Mouse (Mus musculus): Measurements from ENCODE around the gene Vps13a.
"Not testable (repeated sequence)": the region's sequence is repeated elsewhere in the genome, so short reads cannot be mapped to it uniquely, and the experiment has no call there.

Gene Vps13a

DNA sequence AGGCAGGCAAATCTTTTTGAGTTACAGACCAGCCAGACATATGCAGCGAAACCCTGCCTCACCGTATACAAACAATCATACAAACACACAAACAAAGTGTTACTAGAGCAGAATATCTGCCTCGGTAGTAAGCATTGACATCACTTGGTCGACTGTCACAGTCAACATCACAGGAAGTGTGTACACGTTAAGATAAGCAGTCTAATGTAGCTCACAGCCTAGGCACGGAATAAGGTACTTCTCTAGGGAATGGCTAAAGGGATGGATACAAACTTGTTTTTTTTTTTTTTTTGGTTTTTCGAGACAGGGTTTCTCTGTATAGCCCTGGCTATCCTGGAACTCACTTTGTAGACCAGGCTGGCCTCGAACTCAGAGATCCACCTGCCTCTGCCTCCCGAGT is 23.3 kb downstream of the Vps13a start:
- DNase-seq (ENCODE audit: low spot score), result not testable (repeated sequence)

DNA sequence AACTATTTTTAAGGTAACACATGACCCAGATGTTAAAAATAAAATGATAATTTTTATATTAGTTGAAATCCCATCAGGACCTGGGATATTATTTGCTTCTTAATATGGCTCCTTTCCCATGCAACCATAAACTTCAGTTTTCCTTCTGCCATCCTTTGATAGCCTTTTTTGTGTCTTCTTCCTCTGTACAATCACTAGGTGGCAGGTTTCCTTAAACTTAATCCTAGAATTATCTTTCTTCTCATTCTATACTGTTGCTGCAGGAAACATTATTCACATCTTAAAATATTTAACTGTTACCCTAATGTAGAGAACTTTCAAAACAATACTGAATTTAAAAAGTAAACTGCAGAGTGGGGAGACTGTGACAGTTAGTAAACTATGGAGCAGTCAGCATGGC is 24.9 kb downstream of the Vps13a start:
- no peak for DNase-seq (ENCODE audit: low spot score)

DNA sequence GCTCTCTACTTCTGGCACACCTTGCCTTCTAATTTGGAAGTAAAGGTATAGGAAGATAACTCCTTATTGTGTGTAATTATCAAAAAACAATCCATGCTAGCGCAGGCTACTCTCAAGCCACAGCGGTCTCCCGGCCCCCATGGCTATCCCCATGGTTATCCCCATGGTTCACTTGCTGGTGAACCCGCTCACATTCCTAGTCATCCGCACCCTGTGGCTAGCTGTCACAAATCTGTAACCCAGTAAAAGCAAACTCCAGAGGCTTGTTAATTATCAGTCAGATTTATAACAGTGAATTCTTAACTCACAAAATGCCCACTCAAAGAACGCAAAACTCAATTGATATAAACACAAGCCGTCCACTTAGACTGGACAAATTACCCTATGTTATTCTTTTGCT is 25.5 kb downstream of the Vps13a start:
- DNase-seq (ENCODE audit: low spot score), result no peak

- no peak for DNase-seq (ENCODE audit: low spot score)
These were observed 27.6 kb downstream of the Vps13a start for GRCm38 (mm10) chr19:16753151-16753550.

DNA sequence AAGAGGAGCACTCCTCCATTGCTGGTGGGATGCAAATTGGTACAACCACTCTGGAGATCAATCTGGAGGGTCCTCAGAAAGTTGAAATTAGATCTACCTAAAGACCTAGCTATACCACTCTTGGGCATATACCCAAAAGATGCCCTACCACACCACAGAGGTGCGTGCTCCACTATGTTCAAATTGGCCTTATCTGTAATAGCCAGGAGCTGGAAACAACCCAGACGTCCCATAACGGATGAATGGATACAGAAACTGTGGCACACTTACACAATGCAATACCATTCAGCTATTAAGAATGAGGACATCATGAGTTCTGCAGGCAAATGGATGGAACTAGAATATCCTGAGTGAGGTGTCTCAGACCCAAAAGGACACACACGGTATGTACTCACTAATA is 43.9 kb downstream of the Vps13a start:
- no peak for DNase-seq (ENCODE audit: low spot score)

DNA sequence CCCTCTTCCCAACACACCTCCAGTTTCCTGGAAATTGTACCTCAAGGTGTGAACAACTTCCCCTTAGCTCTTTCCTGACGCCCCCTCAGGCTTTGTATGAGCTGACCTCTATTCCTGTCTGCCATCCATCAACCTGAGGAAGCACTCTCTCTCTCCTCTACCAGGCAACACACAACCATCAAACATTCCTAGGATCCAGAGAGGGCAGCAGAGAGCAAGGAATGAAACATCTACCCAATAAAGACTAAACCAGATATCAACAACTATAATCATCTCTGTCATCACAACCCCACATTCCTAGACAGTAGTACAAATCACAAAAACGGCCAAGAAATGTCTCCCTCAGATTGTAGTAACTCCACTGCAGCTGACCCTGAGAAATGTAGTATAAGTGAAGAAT is 52.0 kb downstream of the Vps13a start:
- no peak for DNase-seq (ENCODE audit: low spot score)

DNA sequence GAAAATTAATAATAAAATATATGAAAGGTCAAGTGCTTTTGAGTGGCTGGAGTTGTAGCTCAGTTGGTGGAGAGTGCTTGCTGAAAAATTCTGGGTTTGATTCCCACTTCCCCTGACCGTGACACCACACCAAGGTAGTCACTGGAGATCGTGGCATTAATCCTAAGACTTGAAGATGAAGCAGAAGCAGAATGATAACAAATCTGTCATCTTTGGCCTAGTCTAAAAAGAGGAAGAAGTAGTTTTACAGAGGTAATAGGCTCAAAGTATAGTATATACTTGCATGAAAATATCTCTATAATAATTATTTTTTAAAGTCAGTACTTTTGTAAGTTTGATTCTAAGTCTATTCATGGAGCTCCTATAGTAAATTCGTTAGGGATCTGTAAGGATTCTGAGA is 65.5 kb downstream of the Vps13a start:
- DNase-seq (ENCODE audit: low spot score), result no peak

DNA sequence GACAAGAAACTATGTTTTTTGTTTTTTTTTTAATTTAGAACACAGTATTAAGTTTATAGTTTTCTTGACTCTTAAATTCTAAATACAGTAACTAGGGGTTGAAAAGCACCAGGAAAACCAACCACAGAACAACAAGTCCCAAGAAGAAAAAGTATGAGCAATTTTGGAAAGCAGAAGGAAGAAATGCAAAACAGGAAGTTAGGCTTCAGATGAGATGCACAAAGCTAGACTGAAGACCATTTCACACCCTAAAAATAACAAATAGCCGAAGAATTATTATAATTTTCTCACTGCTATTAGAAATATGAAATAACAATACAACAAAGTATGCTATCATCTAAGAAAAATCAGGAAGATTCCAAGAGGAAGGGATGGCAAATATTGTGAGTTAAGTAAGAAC is 78.9 kb downstream of the Vps13a start:
- no peak for DNase-seq (ENCODE audit: low spot score)

GRCm38 (mm10) chr19:16684922-16685321 is 95.8 kb downstream of the Vps13a start:
- DNase-seq (ENCODE audit: low spot score), result no peak

DNA sequence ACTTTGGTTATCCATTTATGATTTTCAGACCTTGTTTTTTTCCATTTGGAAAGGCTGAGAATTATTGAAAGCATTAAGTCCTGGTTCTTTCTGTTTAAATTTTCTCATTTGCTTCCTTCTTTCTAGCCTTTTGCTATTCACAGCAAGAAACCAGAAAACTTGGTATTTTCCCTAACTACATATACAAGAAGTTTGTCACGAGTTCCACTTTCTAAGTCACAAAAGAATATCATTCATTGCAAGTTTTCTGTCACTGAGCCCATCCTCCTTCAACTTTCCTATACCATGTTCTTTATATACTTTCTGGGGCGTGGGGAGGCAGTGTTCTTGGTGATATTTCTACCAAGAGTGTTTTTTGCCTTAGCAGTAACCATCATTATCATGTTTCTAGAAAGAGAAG is 96.5 kb downstream of the Vps13a start:
- DNase-seq (ENCODE audit: low spot score), result no peak

- peak; percentile 56 for DNase-seq (ENCODE audit: low spot score)
These were observed 154.9 kb downstream of the Vps13a start for GRCm38 (mm10) chr19:16625610-16626395.

DNA sequence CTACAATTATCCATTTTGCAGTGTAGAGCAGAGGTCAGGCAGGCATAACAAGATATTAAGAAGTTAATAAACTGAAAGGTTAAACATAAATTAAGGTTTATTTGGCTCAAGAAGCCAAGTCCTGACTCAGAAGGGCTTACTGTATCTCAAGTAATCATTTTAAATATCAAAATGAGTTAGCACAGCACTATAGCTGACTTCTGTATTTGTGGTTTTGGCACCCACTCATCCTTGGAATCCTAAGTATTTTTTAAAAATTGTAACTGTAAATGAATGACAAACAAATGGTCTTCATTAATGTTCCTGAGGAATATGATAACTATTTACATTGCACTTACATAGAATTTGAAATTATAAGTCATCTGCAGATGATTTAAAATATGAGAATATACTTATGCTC is 155.7 kb downstream of the Vps13a start:
- DNase-seq (ENCODE audit: low spot score), result no peak

DNA sequence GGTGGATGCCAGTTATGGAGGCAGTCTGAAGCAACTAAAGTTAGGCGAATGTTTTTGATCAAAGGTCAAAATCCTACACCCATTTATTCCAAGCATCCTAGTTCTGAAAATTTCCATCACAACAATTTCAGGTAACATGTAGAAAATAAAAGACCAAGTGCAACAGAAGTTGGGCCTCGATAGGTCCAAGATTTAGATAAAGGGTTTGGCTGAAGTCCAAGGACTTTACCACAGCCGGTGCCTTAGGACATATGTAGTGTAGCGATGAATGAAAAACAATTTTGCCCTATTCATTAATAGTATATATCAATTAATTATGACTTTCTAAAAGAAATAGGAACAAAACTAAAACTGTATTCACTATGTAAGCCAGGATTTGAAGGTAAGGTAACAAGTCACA is 157.6 kb downstream of the Vps13a start:
- no peak for DNase-seq (ENCODE audit: low spot score)

DNA sequence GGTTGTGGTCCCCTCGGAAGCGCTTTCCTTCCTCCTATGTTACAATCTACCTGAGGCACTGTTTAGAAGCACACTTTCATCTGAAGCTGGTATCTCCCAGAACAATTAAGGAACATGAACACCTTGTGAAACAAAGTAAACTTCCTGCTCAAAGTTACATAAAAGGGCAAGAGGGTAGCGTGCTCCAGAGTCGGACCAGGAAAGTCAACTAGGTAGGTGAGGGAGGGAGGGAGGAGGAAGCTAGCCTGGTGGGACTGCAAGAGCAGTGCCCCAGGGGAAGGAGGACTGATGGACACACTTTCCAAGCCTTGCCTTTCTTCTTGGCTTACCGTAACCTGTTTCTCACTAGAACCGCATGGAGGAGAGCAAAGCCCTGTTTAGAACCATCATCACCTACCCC is 173.1 kb downstream of the Vps13a start:
- DNase-seq (ENCODE audit: low spot score), result no peak

DNA sequence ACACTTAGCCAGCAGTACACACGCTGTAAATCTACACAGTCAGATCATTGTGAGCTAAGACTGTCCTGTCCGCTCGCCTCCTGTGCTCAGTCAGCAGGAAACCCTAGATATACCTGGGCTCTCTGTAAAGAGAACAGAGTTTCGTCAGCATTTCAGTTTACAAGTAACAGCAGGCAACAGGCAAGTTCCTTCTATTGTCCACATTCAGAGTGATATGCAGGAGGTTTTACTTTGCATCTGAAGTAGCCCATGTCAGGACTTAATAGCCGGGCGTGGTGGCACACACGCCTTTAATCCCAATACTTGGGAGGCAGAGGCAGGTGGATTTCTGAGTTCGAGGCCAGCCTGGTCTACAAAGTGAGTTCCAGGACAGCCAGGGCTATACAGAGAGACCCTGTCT is 178.7 kb downstream of the Vps13a start:
- no peak for DNase-seq (ENCODE audit: low spot score)

- peak; percentile 64 for DNase-seq (ENCODE audit: low spot score)
These were observed 181.3 kb downstream of the Vps13a start for GRCm38 (mm10) chr19:16599298-16599970.

DNA sequence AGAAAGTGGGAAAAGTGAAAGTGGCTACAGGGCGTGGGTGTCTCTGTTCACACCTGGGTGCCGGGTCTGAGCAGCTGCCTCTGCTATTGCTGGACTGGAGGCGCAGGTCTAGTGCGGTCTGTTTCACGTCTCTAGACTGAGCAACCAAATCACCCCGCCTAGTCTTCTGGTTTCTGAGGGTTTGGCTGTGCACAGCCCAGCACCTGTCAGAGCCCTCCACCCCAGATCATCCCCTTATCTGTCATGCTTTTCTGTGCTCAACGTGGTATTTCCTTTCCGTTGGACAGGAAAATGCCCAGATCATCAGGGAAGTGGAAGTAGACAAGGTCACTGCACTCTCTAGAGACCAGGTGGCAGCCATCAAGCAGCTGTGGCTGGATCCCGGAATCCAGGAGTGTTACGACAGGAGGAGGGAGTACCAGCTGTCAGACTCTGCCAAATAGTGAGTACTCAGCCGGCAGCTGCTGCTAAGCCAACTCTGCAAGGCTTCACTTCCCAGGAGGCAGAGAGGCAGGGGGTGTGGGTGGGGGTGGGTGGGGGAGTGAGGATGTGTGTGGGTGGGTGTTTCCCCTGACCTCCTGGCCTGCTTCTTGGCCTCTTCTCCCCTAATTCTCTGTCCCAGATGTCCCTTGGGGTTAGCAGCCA is 182.0 kb downstream of the Vps13a start:
- no peak for DNase-seq (ENCODE audit: low spot score)

DNA sequence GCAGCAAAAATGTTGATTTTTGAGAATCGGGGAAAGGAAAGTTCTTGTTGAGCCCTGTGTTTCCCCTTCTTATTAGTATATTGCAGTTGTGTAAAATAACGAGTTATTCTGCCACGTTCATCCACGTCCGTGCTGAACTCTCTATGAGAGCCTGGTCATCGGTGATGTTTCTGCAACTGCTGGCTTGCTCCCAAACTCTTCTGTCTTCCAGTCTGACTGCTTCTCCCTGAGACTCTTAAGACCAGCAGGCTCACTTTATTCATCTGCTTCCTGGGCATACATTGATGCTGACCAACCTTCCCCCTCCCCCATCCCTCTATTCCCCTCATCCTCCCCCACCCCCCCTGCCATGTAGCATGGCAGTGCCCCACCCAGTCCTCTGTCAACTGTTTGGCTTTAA is 183.5 kb downstream of the Vps13a start:
- no peak for DNase-seq (ENCODE audit: low spot score)

DNA sequence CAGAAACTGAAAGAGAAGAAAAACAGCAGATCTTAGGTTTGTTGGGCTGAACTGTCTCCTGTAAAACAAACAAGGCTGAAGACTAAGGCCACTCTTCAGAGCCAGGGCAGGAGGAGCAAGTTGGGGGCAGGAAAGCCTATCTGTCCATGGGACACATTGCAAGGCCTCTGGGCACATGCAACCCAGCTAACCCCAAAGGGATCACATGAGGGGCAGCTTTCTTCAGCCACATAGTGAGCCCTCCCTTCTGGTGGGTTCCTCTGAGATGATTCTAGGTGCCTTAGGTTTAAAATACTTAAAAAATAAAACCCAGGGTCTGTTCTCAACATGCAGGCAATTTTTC is 186.8 kb downstream of the Vps13a start:
- DNase-seq (ENCODE audit: low spot score), result no peak

- DNase-seq (ENCODE audit: low spot score), result no peak
These were observed 187.3 kb downstream of the Vps13a start for GRCm38 (mm10) chr19:16593256-16593974.

DNA sequence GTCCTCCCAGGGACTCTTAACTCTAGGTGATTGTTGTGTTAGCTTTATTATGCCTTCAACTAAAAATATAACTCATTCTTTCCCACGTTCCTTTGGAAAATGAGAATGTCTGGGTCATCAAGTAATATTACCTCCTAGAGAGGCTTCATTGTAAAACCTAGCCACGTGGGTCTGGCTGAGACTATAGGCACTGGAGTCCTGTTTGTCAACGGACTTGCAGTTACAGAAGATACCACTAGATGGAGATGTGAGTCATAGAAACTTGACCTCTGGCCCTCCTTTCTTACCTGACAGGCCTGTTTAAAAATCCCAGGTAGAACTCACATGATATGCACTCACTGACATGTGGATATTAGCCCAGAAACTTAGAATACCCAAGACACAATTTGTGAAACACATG is 195.4 kb downstream of the Vps13a start:
- peak; percentile 53 for DNase-seq (ENCODE audit: low spot score)

DNA sequence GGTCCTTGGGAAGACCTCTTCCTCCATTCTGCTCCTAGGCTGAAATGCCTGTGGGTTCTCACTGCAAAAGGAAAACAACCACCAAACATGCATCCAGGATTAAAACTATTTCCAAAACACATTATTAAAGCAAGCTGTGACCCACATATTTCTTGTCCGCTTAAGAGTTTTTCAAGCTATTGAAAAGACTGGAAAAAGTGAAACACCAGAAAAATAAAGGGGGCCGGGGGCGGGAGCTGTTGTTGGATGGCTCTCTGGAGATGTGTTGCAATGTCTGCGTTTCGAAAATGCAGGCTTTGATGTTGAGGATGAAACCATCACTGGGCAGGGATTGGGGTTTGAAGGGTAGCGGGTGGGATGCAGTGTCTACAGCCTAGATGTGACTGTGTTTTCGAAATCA is 196.2 kb downstream of the Vps13a start:
- DNase-seq (ENCODE audit: low spot score), result no peak

- DNase-seq (ENCODE audit: low spot score), result no peak
These were observed 200.2 kb downstream of the Vps13a start for GRCm38 (mm10) chr19:16580501-16580900.
